Mouse (Mus musculus) midbrain, embryonic 13.5 days (tissue): ENCODE results near the gene Adh7. TPM values are rescaled to one million over a fixed set of nuclear protein-coding genes. Genes with fewer than 3 reads are reported as not detected.

Experiments used
- ATAC-seq: fragments of 200-750 bp; cut with Nextera tagmentation; 2 replicates; pipeline ENCODE4 v1.8.0; 2017; ENCODE audit warnings: mild to moderate bottlenecking, moderate TSS enrichment, moderate library complexity
- H3K27ac ChIP-seq: fragments of 300-500 bp; sonication (generic); 2 replicates; pipeline ENCODE4 v1.5.1; 2015; ENCODE audit warnings: inconsistent platforms, mild to moderate bottlenecking, moderate library complexity
- H3K27me3 ChIP-seq: fragments of 300-500 bp; sonication (generic); 2 replicates; pipeline ENCODE4 v1.6.1; 2015; ENCODE audit warnings: mild to moderate bottlenecking, inconsistent platforms
- H3K36me3 ChIP-seq: fragments of 300-500 bp; sonication (generic); 2 replicates; pipeline ENCODE4 v1.6.1; 2015; ENCODE audit warnings: mild to moderate bottlenecking, inconsistent platforms
- H3K4me1 ChIP-seq: fragments of 300-500 bp; sonication (generic); replicated peaks from 2 replicates; pipeline ENCODE4 v1.6.1; 2015; ENCODE audit warnings: inconsistent platforms
- H3K4me2 ChIP-seq: fragments of 300-500 bp; sonication (generic); replicated peaks from 2 replicates; pipeline ENCODE4 v1.6.1; 2015; ENCODE audit warnings: moderate library complexity, mild to moderate bottlenecking, inconsistent platforms
- H3K4me3 ChIP-seq: fragments of 300-500 bp; sonication (generic); replicated peaks from 2 replicates; pipeline ENCODE4 v1.5.1; 2015; ENCODE audit warnings: mild to moderate bottlenecking, inconsistent platforms
- H3K9ac ChIP-seq: fragments of 300-500 bp; sonication (generic); replicated peaks from 2 replicates; pipeline ENCODE4 v1.6.1; 2015; ENCODE audit warnings: mild to moderate bottlenecking, inconsistent platforms
- H3K9me3 ChIP-seq: fragments of 300-500 bp; sonication (generic); 2 replicates; pipeline ENCODE4 v1.6.1; 2016; ENCODE audit warnings: mild to moderate bottlenecking, inconsistent platforms
- WGBS: fragments of 180-500 bp; shearing (Covaris S2); methylation state at CpG from one replicate; pipeline ENCODE4 v1.1.7; 2015; 5-methylcytosine and 5-hydroxymethylcytosine counted together
- polyA plus RNA-seq: library from polyadenylated mRNA; unstranded; fragments of >200 nt; fragmentation: Nextera tagmentation; extraction: Ambion mirVana; gene quantifications from 2 replicates; pipeline ENCODE4 v1.2.1, GENCODE M21; 2015

Adh7 gene
- polyA plus RNA-seq, 1 experiment from 2014 or later: 0.66 TPM

DNA sequence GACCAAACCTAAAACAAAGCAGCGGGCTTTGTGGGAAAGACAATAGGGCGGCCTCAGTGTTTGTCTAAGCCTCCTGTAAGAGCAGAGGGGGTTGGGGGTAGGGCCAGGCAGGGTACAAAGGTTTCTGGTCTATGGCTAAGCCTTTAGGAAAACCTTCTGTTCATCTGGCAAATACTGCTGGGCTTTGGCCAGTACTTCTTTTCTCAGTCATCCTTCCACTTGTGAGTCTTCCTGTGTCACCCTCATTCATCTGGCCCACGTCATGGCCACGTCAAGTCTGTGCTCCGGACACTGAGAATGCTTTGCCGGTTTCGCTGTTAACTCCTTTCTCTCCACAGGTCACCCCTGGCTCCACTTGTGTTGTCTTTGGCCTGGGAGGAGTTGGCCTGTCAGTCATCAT is 8.3 kb downstream of the Adh7 start:
- Histone ChIP-seq H3K4me1 (no peaks in the 10 kb centered on the region), H3K4me3 (no peak overlapping the region), H3K27ac (no peak overlapping the region), H3K27me3 (no peaks in the 10 kb centered on the region), H3K9ac (no peak overlapping the region), H3K4me2 (no peak overlapping the region), H3K9me3 (no peaks in the 10 kb centered on the region), H3K36me3 (no peaks in the 10 kb centered on the region)
- 28% methylated on average over 7 of the region's 7 CpGs for WGBS
- no peak for ATAC-seq

DNA sequence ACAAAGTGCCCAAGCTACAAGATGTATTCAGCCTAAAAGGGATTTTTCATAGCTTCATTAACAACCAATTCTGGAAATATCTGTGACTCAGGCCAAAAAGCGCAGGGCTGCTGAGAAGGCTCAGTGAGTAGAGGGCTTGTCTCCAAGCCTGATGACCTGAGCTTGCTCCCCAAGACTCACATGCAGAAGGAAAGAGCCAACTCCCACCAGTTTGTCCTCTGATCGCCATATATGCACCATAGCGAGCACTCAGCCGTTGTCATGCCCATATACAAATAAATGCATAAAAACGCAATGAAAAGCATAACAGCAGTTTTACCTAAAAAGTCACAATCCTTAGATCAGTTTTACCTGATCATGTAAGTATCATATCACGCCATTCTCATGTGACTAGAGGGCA is 8.9 kb downstream of the Adh7 start:
- no peak overlapping the region for H3K4me3 ChIP-seq
- H3K9ac ChIP-seq: no peak overlapping the region
- H3K36me3 ChIP-seq: no peaks in the 10 kb centered on the region
- H3K27ac ChIP-seq: no peak overlapping the region
- no peaks in the 10 kb centered on the region for H3K27me3 ChIP-seq
- ATAC-seq: no peak
- no peaks in the 10 kb centered on the region for H3K9me3 ChIP-seq
- H3K4me1 ChIP-seq: no peaks in the 10 kb centered on the region
- no peak overlapping the region for H3K4me2 ChIP-seq
- WGBS: 96% methylated on average over 6 of the region's 6 CpGs

DNA sequence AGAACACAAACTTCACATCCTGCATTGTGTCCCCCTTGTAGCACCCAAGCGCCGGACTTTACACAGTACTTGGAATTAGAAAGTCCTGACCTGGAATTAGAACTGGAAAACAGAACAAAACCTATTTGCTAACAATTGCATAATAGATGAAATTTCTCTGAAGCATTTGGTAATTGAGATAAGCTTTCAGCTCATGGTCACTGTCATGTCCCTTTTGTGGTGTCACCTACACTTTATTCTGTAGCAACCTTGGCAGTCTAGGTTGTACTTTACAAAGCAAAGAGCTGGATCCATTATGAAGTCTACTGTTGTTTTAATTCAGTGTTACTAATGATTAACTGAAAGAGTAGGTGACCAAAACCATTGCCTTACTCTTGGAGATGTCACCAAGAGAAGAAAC is 9.5 kb downstream of the Adh7 start:
- no peak overlapping the region for H3K4me2 ChIP-seq
- no peaks in the 10 kb centered on the region for H3K9me3 ChIP-seq
- WGBS: 91% methylated on average over 2 of the region's 2 CpGs
- H3K4me1 ChIP-seq: no peaks in the 10 kb centered on the region
- no peak overlapping the region for H3K9ac ChIP-seq
- H3K27me3 ChIP-seq: no peaks in the 10 kb centered on the region
- no peaks in the 10 kb centered on the region for H3K36me3 ChIP-seq
- H3K4me3 ChIP-seq: no peak overlapping the region
- no peak for ATAC-seq
- H3K27ac ChIP-seq: no peak overlapping the region

DNA sequence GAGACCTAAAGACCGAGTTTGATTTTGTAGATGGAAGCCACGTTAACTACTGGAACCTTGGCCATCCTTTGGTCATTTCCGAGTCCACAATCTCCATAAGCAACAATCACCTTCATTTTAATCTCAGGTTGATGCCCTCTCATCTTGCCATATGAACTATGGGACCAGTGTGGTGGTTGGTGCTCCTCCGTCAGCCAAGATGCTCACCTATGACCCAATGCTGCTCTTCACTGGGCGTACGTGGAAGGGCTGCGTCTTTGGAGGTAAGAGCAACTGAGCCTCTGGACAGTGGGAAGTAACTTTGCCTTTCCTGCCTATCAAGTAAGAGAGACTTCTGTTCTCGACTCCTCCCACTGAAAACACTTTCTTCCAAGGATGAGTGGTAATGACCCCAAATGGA is 10.2 kb downstream of the Adh7 start:
- ATAC-seq: no peak
- Histone ChIP-seq H3K4me3 (no peak overlapping the region), H3K27ac (no peak overlapping the region), H3K36me3 (no peaks in the 10 kb centered on the region), H3K9ac (no peak overlapping the region), H3K27me3 (no peaks in the 10 kb centered on the region), H3K4me1 (no peaks in the 10 kb centered on the region), H3K9me3 (no peaks in the 10 kb centered on the region), H3K4me2 (no peak overlapping the region)
- WGBS: 92% methylated on average over 8 of the region's 8 CpGs

DNA sequence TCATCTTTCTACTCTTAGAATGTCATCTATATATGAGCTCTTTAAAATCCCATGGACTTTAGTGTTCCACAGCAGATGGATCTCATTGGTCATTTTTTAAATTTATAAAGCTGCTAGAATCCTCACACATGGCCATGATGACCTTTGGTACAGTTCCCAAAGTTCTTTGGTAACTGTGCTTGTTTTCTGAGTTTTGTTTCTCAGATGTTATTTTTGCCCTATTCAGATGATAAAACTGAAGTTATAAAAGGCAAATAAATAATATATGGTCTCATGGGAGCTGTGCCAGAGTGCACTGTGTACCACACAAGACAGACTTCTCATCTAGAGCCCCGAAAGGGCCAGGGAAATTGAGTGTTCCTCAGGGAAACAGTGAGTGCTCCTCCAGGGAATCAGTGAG is 11.9 kb downstream of the Adh7 start:
- WGBS: 100% methylated on average over 1 of the region's 1 CpGs
- no peak overlapping the region for H3K9ac ChIP-seq
- H3K4me1 ChIP-seq: no peaks in the 10 kb centered on the region
- no peaks in the 10 kb centered on the region for H3K27me3 ChIP-seq
- H3K4me2 ChIP-seq: no peak overlapping the region
- no peak overlapping the region for H3K27ac ChIP-seq
- no peaks in the 10 kb centered on the region for H3K9me3 ChIP-seq
- H3K4me3 ChIP-seq: no peak overlapping the region
- no peaks in the 10 kb centered on the region for H3K36me3 ChIP-seq
- ATAC-seq: no peak

DNA sequence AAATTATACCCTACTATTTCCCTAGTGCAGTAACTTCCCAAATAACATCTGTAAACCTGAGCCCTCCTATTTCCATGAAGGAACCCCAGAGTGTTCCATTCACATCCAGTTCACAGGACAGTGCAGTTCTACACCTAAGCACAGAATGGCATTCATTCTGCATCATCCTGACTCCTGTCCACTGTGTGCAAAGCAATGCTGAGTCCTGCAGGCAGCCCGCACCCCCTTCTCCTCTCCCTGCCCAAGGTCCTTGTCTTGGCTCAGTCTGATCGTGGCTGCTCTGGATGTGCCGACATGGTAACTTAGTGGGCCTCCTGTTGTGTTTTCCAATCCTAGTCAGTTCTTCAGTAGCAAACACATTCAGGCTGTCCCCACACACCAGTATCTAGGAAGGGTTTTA is 12.7 kb downstream of the Adh7 start:
- no peak for ATAC-seq
- Histone ChIP-seq H3K4me3 (no peak overlapping the region), H3K27ac (no peak overlapping the region), H3K9ac (no peak overlapping the region), H3K36me3 (no peaks in the 10 kb centered on the region), H3K9me3 (no peaks in the 10 kb centered on the region), H3K4me2 (no peak overlapping the region), H3K27me3 (no peaks in the 10 kb centered on the region), H3K4me1 (no peaks in the 10 kb centered on the region)
- WGBS: 83% methylated on average over 3 of the region's 3 CpGs

DNA sequence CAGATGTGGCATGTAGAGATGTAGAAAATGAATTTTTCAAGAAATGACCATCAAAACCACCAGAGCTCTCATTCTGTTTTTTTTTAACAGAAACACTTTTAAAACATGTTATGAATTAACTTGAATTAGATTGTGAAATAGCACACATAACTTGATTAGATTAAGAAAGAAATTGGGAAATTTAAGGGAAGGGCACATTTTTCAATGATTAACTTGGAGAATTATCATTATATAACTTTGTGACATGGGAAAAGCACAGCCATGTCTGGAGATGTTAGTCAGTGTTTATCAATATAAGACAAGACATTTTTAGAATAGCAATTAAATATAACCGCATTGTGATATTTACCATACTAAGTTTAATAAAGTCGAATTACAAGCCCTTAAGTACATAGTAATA is 14.0 kb downstream of the Adh7 start:
- Histone ChIP-seq H3K9me3 (no peaks in the 10 kb centered on the region), H3K4me2 (no peak overlapping the region), H3K36me3 (no peaks in the 10 kb centered on the region), H3K27me3 (no peaks in the 10 kb centered on the region), H3K9ac (no peak overlapping the region), H3K4me1 (no peaks in the 10 kb centered on the region), H3K27ac (no peak overlapping the region), H3K4me3 (no peak overlapping the region)
- 83% methylated on average over 2 of the region's 2 CpGs for WGBS
- no peak for ATAC-seq

DNA sequence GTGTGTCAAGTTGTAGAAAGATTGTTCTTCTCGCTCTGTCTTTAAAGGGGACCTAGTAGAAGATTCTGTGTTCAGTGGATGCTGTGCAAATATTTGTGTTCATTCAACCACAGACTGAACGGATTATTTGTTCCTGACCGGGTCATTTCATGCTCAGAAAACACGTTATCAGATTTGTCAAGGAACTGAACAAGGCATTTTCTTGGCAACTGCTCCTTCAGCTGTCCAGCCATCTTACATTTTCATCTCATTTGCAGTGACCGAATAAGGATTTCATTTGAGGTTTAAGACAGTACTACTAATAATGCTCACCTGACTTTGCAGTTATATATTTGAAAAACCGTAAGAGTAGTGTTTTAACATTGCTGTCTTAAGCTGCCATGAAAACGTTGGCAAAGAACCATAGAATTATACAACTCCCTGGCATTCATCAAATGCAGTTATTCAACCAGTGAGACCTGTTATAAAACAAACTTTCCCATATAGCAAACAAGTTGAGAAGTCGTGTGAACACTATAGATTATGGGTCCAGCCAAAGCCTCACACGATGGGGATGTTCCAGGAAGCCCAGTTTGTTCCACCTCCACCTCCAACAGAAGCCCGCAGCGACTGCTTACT is 19.1 kb downstream of the Adh7 start:
- H3K9me3 ChIP-seq: no peaks in the 10 kb centered on the region
- ATAC-seq: no peak
- no peak overlapping the region for H3K27ac ChIP-seq
- no peak overlapping the region for H3K9ac ChIP-seq
- H3K4me2 ChIP-seq: no peak overlapping the region
- no peaks in the 10 kb centered on the region for H3K36me3 ChIP-seq
- WGBS: 72% methylated on average over 11 of the region's 11 CpGs
- H3K4me1 ChIP-seq: peaks cover 3% of the 10 kb centered on the region; the same call in 1 of the 2 replicates
- no peak overlapping the region for H3K4me3 ChIP-seq
- H3K27me3 ChIP-seq: no peaks in the 10 kb centered on the region

DNA sequence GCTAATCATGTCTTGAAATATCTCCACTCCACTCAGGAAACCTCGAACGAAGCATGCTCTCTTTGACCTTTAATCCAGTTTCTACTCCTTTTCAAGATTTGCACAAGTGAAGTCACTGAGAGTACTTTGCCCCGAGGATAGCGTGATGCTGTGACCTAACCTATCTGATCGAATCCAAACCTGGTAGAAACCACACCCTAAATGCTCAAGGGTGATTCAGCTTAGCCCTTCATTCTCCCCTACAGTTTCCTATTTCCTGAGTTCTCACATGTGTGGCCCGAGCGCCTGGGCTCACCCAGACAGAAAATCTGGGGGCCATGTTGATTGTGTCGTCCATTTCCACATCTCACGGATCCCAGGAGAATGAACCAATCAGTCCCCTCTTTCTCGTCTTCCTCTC is 20.5 kb downstream of the Adh7 start:
- no peak for ATAC-seq
- H3K27ac ChIP-seq: no peak overlapping the region
- no peak overlapping the region for H3K4me2 ChIP-seq
- H3K9ac ChIP-seq: no peak overlapping the region
- H3K4me3 ChIP-seq: no peak overlapping the region
- no peaks in the 10 kb centered on the region for H3K36me3 ChIP-seq
- WGBS: 89% methylated on average over 10 of the region's 10 CpGs
- no peaks in the 10 kb centered on the region for H3K27me3 ChIP-seq
- H3K4me1 ChIP-seq: peaks cover 5% of the 10 kb centered on the region; the same call in 1 of the 2 replicates
- H3K9me3 ChIP-seq: no peaks in the 10 kb centered on the region

DNA sequence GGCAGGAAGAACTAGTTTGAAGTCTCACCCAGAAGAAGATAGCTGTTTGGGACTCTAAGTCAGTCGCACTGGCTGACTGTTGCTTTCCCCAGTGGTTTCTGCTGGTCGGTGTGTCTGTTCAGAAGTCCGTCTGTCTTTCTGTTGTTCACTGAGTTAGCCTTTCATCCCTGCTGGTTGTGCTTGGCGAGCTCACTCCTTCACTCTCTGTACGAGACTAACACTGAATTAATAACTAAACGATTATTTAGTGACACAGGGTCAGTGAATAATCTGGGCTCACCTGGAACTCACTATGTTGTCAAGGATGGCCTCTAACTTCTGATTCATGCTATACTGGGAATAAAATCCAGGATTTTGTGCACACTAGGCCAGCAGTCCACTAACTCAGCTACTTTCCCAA is 21.9 kb downstream of the Adh7 start:
- no peak overlapping the region for H3K27ac ChIP-seq
- WGBS: 85% methylated on average over 6 of the region's 6 CpGs
- no peaks in the 10 kb centered on the region for H3K27me3 ChIP-seq
- no peak overlapping the region for H3K4me2 ChIP-seq
- no peaks in the 10 kb centered on the region for H3K9me3 ChIP-seq
- no peaks in the 10 kb centered on the region for H3K36me3 ChIP-seq
- H3K9ac ChIP-seq: no peak overlapping the region
- ATAC-seq: no peak
- peaks cover 5% of the 10 kb centered on the region; the same call in 1 of the 2 replicates for H3K4me1 ChIP-seq
- H3K4me3 ChIP-seq: no peak overlapping the region

DNA sequence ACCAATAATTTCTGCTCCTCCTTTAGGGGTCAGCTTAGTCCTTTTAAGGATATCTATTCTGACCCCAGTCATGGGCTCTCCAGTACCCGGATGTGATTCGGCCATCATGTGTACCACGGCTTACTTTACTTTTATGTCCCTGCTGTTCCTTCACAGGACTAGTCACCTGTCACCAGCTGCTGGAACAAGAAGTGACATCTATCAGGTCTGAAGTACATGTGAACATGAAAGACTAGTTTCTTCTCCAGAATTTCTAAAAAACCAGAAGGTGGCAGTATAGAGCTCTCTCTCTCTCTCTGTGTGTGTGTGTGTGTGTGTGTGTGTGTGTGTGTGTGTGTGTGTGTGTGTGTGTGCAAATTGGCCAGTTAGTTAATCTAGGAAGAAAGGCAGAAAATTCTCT is 22.9 kb downstream of the Adh7 start:
- H3K9ac ChIP-seq: no peak overlapping the region
- no peaks in the 10 kb centered on the region for H3K9me3 ChIP-seq
- no peak for ATAC-seq
- peaks cover 5% of the 10 kb centered on the region; the same call in 1 of the 2 replicates for H3K4me1 ChIP-seq
- WGBS: 91% methylated on average over 3 of the region's 3 CpGs
- H3K36me3 ChIP-seq: no peaks in the 10 kb centered on the region
- H3K4me3 ChIP-seq: no peak overlapping the region
- H3K27me3 ChIP-seq: no peaks in the 10 kb centered on the region
- no peak overlapping the region for H3K27ac ChIP-seq
- no peak overlapping the region for H3K4me2 ChIP-seq

DNA sequence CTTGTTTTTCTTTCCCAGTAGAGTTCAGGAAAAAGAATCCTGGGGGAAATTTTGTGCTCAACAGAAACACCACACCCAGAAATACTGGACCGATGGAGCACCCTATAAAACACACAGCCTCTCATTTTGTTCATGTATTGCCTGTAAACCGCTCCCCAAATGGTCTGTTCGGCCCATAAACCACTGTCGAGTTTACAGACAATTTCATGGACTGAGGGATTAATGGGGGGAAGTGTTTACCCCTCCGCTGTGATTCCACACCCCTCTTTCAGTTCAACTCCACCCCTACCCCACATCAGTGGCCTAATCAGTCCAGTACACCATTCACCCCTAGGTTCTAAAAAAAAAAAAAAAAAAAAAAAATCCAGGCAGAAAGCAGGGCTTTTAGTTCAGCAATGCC is 23.4 kb downstream of the Adh7 start:
- Histone ChIP-seq H3K27ac (no peak overlapping the region), H3K9ac (no peak overlapping the region), H3K27me3 (no peaks in the 10 kb centered on the region), H3K9me3 (no peaks in the 10 kb centered on the region), H3K4me1 (peaks cover 5% of the 10 kb centered on the region; the same call in 1 of the 2 replicates), H3K4me2 (no peak overlapping the region), H3K4me3 (no peak overlapping the region), H3K36me3 (no peaks in the 10 kb centered on the region)
- no peak for ATAC-seq
- 80% methylated on average over 5 of the region's 5 CpGs for WGBS

DNA sequence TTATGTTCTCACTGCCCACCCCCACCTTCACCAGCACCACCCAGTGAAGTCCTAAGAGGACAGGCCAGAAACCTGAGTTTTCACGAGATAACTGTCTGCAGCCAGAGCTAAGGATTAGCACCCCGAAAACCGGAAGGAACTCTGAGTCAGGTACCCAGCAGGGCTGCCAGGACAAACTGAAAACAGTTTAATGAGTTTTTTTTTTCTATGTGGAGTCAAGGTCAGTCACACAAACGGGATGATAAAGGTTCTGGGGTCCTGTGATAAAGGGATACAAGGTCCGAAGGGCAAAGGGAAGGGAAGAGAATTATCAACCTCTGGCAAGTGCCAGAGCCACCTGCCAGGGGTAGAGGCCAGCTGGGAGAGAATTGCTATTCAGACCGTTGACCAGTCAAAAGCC is 23.8 kb downstream of the Adh7 start:
- Histone ChIP-seq H3K27me3 (no peaks in the 10 kb centered on the region), H3K4me1 (peaks cover 5% of the 10 kb centered on the region; the same call in 1 of the 2 replicates), H3K4me2 (no peak overlapping the region), H3K36me3 (no peaks in the 10 kb centered on the region), H3K27ac (no peak overlapping the region), H3K4me3 (no peak overlapping the region), H3K9ac (no peak overlapping the region), H3K9me3 (no peaks in the 10 kb centered on the region)
- no peak for ATAC-seq
- 72% methylated on average over 6 of the region's 6 CpGs for WGBS
